Mouse (Mus musculus): Measurements from ENCODE around the gene Atg5. TPM values are rescaled to one million over a fixed set of nuclear protein-coding genes. Genes with fewer than 3 reads are reported as not detected.

Gene Atg5
- polyA plus RNA-seq, 1 experiment from 2014 or later = 46.7 TPM

DNA sequence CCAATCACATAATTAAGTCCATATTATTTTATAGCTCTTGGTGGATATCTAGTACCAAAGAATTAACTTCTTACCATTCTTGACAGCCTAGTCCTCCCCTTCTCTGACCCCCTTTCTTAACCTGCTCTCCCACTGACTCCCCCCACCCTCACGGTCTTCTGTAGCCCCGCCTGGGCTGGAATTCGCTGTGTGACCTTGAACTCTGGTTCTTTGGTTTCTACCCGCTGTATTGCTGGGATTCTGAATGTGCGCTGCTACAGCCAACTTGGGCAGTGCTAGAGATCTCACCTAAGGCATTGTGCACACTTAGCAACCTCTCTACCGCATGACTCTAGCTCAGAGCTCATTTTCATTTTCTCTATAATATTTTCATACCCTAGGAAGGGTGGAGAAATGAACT, 90.7 kb downstream of the Atg5 start:
- no peak overlapping the region for H3K27ac ChIP-seq
- H3K4me2 ChIP-seq (replicated peaks) = no peak overlapping the region
- peaks cover 5% of the 10 kb centered on the region; the same call in 1 of the 2 replicates for H3K4me1 ChIP-seq
- 85% methylated on average over 6 of the region's 6 CpGs for WGBS
- H3K9ac ChIP-seq = no peak overlapping the region
- no peaks in the 10 kb centered on the region for H3K36me3 ChIP-seq
- no peaks in the 10 kb centered on the region for H3K9me3 ChIP-seq (replicated peaks)
- ATAC-seq (ENCODE audit: low FRiP score) = no peak
- H3K4me3 ChIP-seq = no peak overlapping the region
- no peaks in the 10 kb centered on the region for H3K27me3 ChIP-seq

GRCm38 (mm10) chr10:44360632-44361031, 92.5 kb downstream of the Atg5 start:
- H3K9ac ChIP-seq = no peak overlapping the region
- 81% methylated on average over 11 of the region's 11 CpGs for WGBS
- no peak overlapping the region for H3K27ac ChIP-seq
- ATAC-seq (ENCODE audit: low FRiP score) = no peak
- H3K36me3 ChIP-seq = no peaks in the 10 kb centered on the region
- H3K4me3 ChIP-seq = no peak overlapping the region
- H3K9me3 ChIP-seq (replicated peaks) = no peaks in the 10 kb centered on the region
- H3K4me2 ChIP-seq (replicated peaks) = no peak overlapping the region
- H3K4me1 ChIP-seq = peaks cover 5% of the 10 kb centered on the region; the same call in 1 of the 2 replicates
- no peaks in the 10 kb centered on the region for H3K27me3 ChIP-seq

DNA sequence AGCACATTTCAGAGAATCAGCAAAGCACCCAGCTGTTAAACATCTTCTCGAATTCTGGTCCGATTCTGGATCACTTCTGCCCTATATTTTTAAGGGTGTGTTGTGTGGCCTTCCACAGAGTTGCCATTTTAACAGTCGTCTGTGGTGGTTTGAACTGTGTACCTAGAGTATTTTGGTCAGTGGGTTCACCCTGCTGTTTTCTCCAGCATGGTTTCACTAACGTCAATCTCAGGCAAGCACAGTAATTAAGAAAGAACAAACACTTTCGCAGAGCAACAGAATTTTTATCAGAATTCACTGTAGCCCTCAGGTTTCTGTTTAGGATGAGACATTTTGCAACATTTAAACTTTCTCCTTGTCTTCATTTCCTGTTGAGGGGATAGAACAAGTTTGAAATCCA, 94.3 kb downstream of the Atg5 start:
- no peak overlapping the region for H3K27ac ChIP-seq
- H3K36me3 ChIP-seq = no peaks in the 10 kb centered on the region
- WGBS = 81% methylated on average over 5 of the region's 5 CpGs
- H3K27me3 ChIP-seq = no peaks in the 10 kb centered on the region
- no peak for ATAC-seq (ENCODE audit: low FRiP score)
- no peaks in the 10 kb centered on the region for H3K9me3 ChIP-seq (replicated peaks)
- H3K9ac ChIP-seq = no peak overlapping the region
- no peak overlapping the region for H3K4me2 ChIP-seq (replicated peaks)
- no peak overlapping the region for H3K4me3 ChIP-seq
- H3K4me1 ChIP-seq = peaks cover under 1% of the 10 kb centered on the region; the same call in 1 of the 2 replicates

DNA sequence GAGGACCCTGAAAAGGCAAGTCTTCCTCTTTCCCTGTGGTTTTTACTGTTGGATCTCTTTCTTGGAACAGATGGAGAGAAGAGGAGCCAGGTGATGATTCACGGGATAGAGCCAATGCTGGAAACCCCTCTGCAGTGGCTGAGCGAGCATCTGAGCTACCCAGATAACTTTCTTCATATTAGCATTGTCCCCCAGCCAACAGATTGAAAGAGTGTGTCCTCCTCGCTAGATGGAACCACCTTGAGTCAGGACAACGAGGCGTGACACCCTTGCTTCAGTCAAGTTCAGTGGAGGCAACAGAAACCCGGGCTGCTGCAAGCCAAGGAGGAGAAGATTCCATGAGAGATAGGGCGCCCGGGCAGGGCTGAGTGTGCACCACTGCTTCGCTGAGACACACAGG, 94.7 kb downstream of the Atg5 start:
- Histone ChIP-seq H3K9ac (no peak overlapping the region), H3K27ac (no peak overlapping the region), H3K9me3 (replicated peaks) (no peaks in the 10 kb centered on the region), H3K4me2 (replicated peaks) (no peak overlapping the region), H3K4me1 (no peaks in the 10 kb centered on the region), H3K4me3 (no peak overlapping the region), H3K36me3 (no peaks in the 10 kb centered on the region), H3K27me3 (no peaks in the 10 kb centered on the region)
- 87% methylated on average over 9 of the region's 9 CpGs for WGBS
- no peak for ATAC-seq (ENCODE audit: low FRiP score)

- no peaks in the 10 kb centered on the region for H3K36me3 ChIP-seq
- H3K27me3 ChIP-seq = no peaks in the 10 kb centered on the region
- no peaks in the 10 kb centered on the region for H3K4me1 ChIP-seq
- no peak for ATAC-seq (ENCODE audit: low FRiP score)
- H3K4me3 ChIP-seq = no peak overlapping the region
- no peaks in the 10 kb centered on the region for H3K9me3 ChIP-seq (replicated peaks)
- H3K4me2 ChIP-seq (replicated peaks) = no peak overlapping the region
- H3K9ac ChIP-seq = no peak overlapping the region
- 87% methylated on average over 2 of the region's 2 CpGs for WGBS
- no peak overlapping the region for H3K27ac ChIP-seq
Observed at GRCm38 (mm10) chr10:44366186-44366585, 98.0 kb downstream of the Atg5 start.

- H3K9me3 ChIP-seq (replicated peaks) = no peaks in the 10 kb centered on the region
- no peak overlapping the region for H3K9ac ChIP-seq
- no peaks in the 10 kb centered on the region for H3K27me3 ChIP-seq
- H3K4me3 ChIP-seq = no peak overlapping the region
- WGBS = 87% methylated on average over 12 of the region's 12 CpGs
- H3K4me2 ChIP-seq (replicated peaks) = no peak overlapping the region
- no peak overlapping the region for H3K27ac ChIP-seq
- H3K36me3 ChIP-seq = no peaks in the 10 kb centered on the region
- H3K4me1 ChIP-seq = no peaks in the 10 kb centered on the region
- ATAC-seq (ENCODE audit: low FRiP score) = no peak
Observed at GRCm38 (mm10) chr10:44367043-44367442, 98.9 kb downstream of the Atg5 start.

DNA sequence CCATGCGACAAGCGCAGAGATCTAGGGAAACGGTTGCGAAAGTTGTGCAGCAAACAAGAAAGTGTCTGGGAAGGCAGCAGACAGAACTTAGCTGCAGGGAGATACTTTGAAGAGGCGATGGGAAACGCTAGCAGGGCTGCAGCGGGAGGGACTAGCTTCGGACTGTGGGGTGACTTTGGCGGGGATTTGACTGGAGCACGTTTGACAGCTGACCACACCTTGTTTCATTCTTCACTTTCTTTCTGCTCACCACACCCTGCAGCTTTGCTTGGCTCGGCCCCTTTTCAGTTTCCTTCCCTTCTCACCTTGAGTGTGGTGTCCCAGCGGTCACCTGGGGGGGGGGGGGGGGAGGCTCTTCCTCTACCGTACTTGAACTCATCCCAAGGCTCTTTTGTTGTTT, 100.4 kb downstream of the Atg5 start:
- Histone ChIP-seq H3K4me2 (replicated peaks) (no peak overlapping the region), H3K27me3 (no peaks in the 10 kb centered on the region), H3K27ac (no peak overlapping the region), H3K9ac (no peak overlapping the region), H3K36me3 (no peaks in the 10 kb centered on the region), H3K4me3 (no peak overlapping the region), H3K4me1 (no peaks in the 10 kb centered on the region), H3K9me3 (replicated peaks) (no peaks in the 10 kb centered on the region)
- ATAC-seq (ENCODE audit: low FRiP score) = no peak
- WGBS = 67% methylated on average over 12 of the region's 13 CpGs

DNA sequence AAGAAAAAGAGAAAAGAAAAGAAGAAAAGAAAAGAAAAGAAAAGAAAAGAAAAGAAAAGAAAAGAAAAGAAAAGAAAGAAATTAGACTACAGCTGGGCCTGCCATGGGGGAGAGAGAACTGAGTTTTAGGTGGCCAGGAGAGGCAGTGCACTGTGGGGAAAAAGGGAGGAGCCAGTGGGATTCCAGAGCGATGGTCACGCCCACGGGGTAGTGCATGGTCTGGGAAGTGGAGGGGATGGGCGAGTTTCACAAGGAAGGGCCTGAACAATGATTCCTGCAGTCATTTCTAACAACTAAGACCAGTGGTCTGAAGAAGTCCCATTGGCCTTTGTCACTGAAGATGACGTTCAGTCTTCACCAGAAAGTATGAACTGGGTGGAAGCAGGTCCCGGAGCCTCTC, 102.5 kb downstream of the Atg5 start:
- Histone ChIP-seq H3K27me3 (no peaks in the 10 kb centered on the region), H3K4me3 (no peak overlapping the region), H3K9me3 (replicated peaks) (no peaks in the 10 kb centered on the region), H3K9ac (no peak overlapping the region), H3K36me3 (no peaks in the 10 kb centered on the region), H3K4me2 (replicated peaks) (no peak overlapping the region), H3K4me1 (no peaks in the 10 kb centered on the region), H3K27ac (no peak overlapping the region)
- WGBS = 55% methylated on average over 6 of the region's 6 CpGs
- no peak for ATAC-seq (ENCODE audit: low FRiP score)

GRCm38 (mm10) chr10:44372210-44372609, 104.1 kb downstream of the Atg5 start:
- no peaks in the 10 kb centered on the region for H3K4me1 ChIP-seq
- no peak overlapping the region for H3K4me3 ChIP-seq
- H3K27me3 ChIP-seq = no peaks in the 10 kb centered on the region
- no peak overlapping the region for H3K9ac ChIP-seq
- no peak overlapping the region for H3K27ac ChIP-seq
- H3K9me3 ChIP-seq (replicated peaks) = no peaks in the 10 kb centered on the region
- no peak for ATAC-seq (ENCODE audit: low FRiP score)
- no peak overlapping the region for H3K4me2 ChIP-seq (replicated peaks)
- 82% methylated on average over 3 of the region's 3 CpGs for WGBS
- H3K36me3 ChIP-seq = no peaks in the 10 kb centered on the region

DNA sequence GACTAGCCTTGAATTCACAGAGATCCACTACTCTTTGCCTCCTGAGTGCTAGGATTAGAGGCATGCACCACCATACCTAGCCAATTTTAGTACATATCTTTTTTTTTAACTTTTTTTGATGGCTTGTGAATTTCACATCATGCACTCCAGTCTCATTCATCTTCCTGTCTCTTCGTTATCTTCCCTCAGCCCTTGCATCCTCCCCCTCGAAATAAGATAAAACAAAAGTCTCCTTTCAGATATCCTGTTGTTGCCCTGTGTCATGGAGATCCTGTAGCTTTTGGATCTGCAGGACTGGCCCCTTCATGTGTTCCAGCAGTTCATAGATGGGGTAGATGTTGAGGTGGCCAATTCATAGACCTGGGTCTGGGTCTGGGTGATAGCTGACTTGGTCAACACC, 106.5 kb downstream of the Atg5 start:
- Histone ChIP-seq H3K4me3 (no peak overlapping the region), H3K27me3 (no peaks in the 10 kb centered on the region), H3K4me2 (replicated peaks) (no peak overlapping the region), H3K9ac (no peak overlapping the region), H3K4me1 (no peaks in the 10 kb centered on the region), H3K27ac (no peak overlapping the region), H3K36me3 (no peaks in the 10 kb centered on the region), H3K9me3 (replicated peaks) (no peaks in the 10 kb centered on the region)
- 81% methylated on average over 2 of the region's 2 CpGs for WGBS
- no peak for ATAC-seq (ENCODE audit: low FRiP score)

GRCm38 (mm10) chr10:44375501-44375900, 107.3 kb downstream of the Atg5 start:
- no peak overlapping the region for H3K4me2 ChIP-seq (replicated peaks)
- H3K27ac ChIP-seq = no peak overlapping the region
- H3K27me3 ChIP-seq = no peaks in the 10 kb centered on the region
- peaks cover 4% of the 10 kb centered on the region; the same call in 1 of the 2 replicates for H3K4me1 ChIP-seq
- no peak overlapping the region for H3K9ac ChIP-seq
- WGBS = 93% methylated on average over 1 of the region's 1 CpGs
- no peak for ATAC-seq (ENCODE audit: low FRiP score)
- H3K36me3 ChIP-seq = no peaks in the 10 kb centered on the region
- no peaks in the 10 kb centered on the region for H3K9me3 ChIP-seq (replicated peaks)
- H3K4me3 ChIP-seq = no peak overlapping the region

DNA sequence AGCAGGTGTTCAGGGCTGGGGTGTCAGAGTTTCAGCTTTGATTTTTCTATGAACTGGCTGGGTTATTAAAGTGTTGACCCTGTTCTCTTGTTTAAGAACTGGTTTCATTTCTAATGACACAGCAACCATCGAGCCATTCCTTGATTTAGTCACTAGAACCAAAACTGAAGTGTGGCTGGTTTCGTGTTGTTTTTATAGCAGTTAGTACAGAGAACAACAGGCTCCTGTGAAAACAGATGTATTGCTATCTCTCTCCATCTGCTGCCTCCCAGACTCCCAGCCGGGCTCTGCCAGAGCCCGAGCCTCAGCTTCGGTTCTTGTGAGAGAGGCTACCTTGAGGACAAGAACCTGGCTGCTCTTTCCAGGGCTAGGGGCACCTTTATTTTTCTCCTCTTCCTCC, 109.7 kb downstream of the Atg5 start:
- Histone ChIP-seq H3K27ac (no peak overlapping the region), H3K9ac (no peak overlapping the region), H3K4me1 (peaks cover 12% of the 10 kb centered on the region), H3K4me3 (no peak overlapping the region), H3K4me2 (replicated peaks) (no peak overlapping the region), H3K27me3 (no peaks in the 10 kb centered on the region), H3K9me3 (replicated peaks) (no peaks in the 10 kb centered on the region), H3K36me3 (no peaks in the 10 kb centered on the region)
- ATAC-seq (ENCODE audit: low FRiP score) = no peak
- 69% methylated on average over 5 of the region's 5 CpGs for WGBS

- peaks cover 12% of the 10 kb centered on the region for H3K4me1 ChIP-seq
- WGBS = 88% methylated on average over 5 of the region's 5 CpGs
- no peak overlapping the region for H3K9ac ChIP-seq
- H3K36me3 ChIP-seq = no peaks in the 10 kb centered on the region
- no peak overlapping the region for H3K27ac ChIP-seq
- no peaks in the 10 kb centered on the region for H3K9me3 ChIP-seq (replicated peaks)
- H3K4me2 ChIP-seq (replicated peaks) = no peak overlapping the region
- ATAC-seq (ENCODE audit: low FRiP score) = no peak
- no peak overlapping the region for H3K4me3 ChIP-seq
- H3K27me3 ChIP-seq = no peaks in the 10 kb centered on the region
Observed at GRCm38 (mm10) chr10:44378403-44378802, 110.2 kb downstream of the Atg5 start.
